Mouse (Mus musculus): ENCODE measurements around the gene Fam161b.

The Fam161b gene

DNA sequence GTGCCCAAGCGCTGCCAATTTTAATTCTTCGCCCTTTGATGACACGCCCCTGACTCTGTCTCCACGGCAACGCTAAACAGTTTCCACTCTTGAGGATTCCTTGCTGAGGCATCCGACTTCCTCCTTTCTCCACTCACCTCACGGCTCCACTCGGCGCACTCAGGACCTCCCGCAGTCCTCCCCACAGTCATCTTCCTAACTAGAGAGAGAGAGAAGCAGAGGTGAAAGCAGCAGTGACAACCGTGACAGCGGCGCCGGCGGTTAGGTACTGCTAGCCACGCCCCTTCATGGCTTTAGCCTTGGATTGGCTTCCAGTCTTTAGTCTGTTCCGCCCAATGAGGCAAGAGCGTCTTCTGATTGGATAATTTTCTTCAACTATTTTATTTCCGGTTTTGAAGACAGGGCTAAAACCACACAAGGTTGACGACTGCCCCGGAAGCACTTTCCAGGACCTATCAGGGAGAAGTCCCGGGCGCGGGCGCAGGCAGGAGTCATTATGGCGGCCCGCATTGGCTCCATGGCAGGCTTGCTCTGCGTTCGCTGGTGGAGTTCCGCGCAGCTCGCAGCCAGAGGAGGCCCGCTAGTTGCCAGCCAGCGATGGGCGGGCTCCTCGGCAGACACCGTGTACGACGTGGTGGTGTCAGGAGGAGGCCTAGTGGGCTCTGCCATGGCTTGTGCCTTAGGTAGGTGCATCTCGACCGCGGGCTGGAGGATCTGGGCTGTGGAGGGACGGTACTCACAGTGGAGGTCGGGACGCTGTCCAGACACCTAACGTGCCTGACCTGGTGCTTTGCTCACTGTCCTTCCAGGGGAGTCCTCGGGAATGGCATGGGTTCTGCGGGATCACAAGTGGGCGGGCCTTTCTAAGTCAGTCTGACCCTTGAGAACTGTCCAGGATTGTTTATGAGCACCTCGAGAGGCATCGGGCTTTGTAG, at the start of gene Fam161b, which contains the start of gene Coq6:
Gene Fam161b (minus strand): TSS at position 279 of the 935 bp plus-strand sequence.
Gene Coq6 (plus strand): TSS at position 103 of the 935 bp plus-strand sequence.
- DNase-seq (ENCODE audit: low read depth, low spot score): peak; percentile 98

DNA sequence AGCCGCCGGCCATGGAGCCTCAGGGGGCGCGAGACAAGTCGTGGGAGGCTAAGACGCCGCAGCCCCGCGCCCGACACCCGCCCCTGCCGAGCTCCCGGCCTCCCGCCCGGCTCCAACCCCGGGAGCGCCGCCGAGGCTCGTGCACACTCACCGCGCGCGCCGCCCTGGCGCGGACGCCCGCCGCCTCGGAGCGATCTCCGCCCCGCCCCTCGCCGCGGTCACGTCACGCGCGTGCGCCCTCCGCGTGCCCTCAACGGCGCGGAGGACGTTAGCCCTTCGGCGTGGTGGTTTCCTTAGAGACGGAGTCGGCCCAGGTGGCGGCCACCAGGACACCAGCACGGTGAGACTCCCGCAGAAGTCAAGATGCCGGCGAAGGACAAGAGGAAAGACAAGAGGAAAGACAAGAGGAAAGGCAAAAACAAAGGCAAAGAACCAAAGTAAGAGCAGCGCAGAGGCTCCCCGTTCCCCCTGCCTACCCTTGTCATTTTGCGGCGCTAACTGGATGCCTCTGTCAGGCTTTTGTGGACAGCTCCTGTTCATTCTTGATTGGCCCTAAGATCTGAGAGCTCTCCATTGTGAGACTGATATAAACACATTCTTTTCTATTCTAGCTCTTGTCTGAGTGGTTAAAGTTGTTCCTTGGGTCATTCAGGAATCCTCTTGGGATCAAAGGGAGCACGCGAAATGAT, 47.3 kb upstream of the Fam161b start, which contains the start of the genes Entpd5 and Bbof1:
Gene Entpd5 (minus strand): TSS at position 211 of the 689 bp plus-strand sequence.
Gene Bbof1 (plus strand): TSS at position 253 of the 689 bp plus-strand sequence.
- DNase-seq (ENCODE audit: low read depth, low spot score): peak; percentile 78

DNA sequence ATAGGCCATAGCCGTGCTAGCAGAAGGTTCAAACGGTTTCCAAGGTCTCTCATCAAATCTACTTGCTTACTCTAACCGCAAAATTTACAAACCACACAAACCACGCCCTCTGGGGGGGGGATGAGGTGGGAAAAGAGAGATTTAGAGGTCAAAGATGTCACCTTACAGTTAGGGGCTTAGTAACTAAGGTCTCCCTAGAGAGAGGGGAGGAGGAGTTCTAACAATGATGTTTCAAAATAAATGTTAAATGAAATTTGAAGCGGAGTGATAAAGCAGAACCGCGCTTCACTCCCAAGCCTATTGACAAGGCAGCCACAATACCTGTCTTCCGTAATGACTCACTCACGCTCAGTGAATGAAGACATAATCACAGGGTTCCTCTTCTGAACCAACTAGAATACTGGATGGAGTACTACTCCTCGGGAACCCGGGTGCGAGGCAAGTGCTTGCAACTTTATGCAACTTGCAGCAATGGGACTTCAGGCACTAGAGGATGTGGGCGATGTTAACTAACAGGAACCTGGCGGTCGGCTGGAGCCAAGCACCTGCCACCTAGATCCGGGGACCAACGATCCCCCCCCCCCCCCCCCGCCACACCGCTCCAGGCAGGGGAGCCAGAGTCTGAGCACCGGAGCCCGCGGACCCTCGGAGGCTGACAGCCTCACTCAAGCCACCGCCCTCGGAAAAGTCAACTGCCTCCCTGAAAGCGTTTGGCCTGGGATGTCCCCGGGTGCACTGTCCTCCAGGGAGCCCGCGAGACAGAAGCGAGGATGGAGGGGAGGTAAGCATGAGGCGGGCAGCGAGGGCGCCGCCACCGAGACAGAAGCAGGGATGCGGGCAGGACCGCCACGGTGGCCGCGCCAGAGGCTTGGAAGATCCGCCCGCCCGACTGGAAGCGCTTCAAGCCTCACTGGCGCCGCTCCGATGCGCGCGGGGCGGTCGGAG, 46.5 kb upstream of the Fam161b start:
- no peak for DNase-seq (ENCODE audit: low read depth, low spot score)

DNA sequence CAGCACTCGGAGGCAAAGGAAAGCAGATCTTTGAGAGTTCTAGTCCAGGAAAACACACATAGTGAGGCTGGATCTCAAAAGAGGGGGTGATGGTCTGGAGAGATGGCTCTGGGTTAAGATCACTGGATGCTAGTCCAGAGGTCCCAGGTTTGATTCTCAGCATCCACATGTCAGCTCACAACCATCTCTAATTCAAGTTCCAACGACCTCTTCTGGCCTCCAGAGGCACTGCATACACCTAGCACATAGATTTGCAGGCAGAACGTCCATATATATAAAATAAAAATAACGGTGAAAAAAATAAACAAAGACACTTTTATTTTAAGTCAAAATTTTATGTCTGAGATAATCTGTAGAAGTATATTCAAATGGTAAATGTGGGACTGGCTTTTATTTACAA, 45.6 kb upstream of the Fam161b start:
- DNase-seq (ENCODE audit: low read depth, low spot score): no peak

DNA sequence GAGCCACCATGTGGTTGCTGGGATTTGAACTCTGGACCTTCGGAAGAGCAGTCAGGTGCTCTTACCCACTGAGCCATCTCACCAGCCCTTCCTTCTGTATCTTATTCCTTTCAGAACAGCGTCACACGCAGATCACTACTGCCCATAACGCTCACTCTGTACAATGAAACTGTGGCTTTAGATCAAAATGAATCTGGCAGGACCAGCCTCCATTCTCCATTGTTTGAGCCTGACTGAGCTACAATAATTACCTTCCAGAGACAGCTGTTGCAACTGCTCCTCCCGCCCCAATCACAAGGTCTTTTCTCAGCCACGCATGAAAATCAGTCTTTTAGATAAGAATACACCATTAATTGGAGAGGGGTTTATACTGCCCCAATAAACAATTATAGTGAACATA, 42.9 kb upstream of the Fam161b start:
- no peak for DNase-seq (ENCODE audit: low read depth, low spot score)

DNA sequence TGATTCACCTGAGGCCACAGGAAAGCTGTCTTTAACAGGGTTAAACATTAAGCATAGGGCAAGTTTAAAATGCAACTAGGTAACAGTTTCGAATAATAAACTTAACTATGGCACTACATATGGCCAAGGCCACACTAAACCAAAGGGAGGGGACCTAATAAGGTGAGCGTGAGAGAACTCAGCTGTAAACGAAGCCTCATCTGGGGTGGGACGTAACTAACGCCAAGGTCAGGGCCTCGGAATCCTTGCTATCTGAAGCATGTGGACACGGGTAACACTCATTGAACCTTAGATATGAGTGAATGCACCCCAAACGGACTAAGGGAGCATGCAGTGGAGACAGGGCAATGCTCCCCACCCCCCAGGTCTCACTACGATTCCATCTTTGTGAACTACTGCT, 41.3 kb upstream of the Fam161b start:
- DNase-seq (ENCODE audit: low read depth, low spot score): no peak

DNA sequence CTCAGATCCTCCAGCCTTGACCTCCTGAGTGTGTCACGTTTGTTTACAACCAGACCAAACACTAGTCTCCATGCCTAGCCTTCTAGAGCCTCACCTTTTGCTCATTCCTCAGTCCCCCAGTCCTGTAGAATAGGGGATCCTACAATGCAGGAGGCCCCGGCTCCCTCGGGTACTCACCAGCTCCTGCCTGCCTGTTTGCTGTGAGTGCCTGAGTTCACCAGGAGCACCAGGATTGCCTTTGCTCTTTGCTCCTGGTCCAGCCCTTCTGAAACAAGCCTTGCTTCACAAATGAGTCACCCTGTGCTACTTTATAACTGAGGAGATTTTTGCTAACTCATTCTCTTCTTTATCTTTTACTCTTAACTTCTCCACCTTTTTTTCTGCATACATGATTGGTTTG, 39.0 kb upstream of the Fam161b start:
- DNase-seq (ENCODE audit: low read depth, low spot score): no peak

DNA sequence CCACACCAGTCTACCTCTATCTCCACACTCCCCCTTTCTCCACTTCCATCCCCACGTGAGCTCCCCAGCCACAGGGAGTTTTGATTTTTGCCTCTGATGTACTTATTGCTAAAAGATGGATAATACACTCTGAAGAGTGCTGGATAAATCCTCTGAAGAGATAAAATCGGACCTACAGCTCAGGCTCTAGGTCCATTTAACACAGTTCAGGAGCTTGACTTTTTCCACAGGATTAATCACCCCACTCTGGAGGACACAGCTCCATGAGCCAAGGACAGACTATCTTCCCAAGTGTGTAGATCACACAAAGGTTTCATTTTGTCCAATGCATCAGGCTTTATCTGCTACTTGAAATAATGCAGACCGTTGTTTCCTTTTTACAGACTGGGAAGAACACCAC, 38.4 kb upstream of the Fam161b start:
- no peak for DNase-seq (ENCODE audit: low read depth, low spot score)

DNA sequence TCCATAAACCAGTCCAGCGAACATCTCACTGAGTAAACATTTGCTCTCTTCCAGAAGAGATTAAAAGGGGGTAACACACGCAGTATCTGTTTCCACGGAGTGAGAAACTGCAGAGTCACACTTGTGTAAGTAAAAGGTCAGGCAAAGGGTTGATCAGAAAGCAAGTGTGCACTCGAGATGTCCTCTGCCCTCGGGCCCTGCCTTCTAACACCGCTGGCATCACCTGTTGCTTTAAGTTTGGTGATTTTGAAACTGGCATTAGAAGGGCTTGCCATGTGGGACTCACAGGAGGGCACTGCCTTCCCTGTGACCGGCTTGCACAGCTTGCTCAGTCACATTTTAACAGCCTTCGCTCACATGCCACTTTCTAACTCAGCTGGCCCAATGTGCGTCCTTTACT, 38.0 kb upstream of the Fam161b start:
- no peak for DNase-seq (ENCODE audit: low read depth, low spot score)

DNA sequence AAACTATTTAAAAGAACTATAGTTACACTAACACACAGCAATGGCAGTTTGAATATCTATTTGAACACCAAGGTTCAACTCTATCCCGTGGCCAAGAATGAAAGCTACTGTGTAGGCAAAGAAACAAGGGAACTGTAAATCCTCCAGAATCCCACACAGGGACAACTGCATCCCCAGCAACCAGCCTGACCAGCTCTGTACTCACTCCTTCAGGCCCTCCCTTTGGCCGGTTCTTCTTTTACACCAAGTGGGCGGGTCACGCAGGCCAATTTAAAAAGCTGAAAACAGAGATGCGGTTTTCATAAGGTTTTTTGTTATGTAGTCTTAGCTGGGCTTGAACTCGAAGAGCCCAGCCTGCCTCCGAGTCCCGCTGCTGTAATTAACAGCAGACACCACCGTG, 37.5 kb upstream of the Fam161b start:
- no peak for DNase-seq (ENCODE audit: low read depth, low spot score)

DNA sequence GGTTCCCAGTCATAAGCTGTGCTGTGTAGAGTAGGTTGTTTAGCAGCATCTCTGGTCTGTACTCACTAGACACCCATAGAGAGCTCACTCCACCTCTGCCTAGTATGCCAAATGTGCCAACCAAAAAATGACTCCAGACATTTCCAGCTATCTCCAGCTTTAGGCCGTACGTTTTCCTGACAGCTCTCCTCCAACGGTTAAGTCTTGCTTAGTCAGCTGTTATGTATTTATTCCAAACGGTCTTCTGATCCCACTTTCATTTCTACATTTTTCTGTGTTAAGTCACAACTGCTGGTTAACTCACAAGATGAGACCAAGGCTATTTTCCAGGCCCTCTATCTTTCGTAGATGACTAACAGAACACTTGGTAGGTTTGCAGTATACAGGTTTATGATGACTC, 37.0 kb upstream of the Fam161b start:
- no peak for DNase-seq (ENCODE audit: low read depth, low spot score)

DNA sequence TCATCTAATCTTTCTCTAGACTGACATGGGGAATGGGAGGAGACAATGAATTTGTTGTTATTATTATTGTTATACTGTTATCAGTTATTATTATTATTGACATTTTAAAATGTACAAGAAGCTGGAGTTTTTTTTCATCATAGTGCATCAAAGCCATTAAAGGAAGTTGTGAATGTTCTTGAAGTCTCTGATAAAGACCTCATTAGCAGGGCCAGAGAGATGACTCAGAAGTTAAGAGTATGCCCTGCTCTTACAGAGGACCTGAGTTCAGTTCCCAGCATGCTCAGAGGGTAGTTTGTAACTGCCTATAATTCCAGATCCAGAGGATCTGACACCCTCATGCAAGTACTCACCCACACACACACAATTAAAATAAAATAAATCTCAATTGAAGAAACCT, 36.1 kb upstream of the Fam161b start:
- no peak for DNase-seq (ENCODE audit: low read depth, low spot score)

DNA sequence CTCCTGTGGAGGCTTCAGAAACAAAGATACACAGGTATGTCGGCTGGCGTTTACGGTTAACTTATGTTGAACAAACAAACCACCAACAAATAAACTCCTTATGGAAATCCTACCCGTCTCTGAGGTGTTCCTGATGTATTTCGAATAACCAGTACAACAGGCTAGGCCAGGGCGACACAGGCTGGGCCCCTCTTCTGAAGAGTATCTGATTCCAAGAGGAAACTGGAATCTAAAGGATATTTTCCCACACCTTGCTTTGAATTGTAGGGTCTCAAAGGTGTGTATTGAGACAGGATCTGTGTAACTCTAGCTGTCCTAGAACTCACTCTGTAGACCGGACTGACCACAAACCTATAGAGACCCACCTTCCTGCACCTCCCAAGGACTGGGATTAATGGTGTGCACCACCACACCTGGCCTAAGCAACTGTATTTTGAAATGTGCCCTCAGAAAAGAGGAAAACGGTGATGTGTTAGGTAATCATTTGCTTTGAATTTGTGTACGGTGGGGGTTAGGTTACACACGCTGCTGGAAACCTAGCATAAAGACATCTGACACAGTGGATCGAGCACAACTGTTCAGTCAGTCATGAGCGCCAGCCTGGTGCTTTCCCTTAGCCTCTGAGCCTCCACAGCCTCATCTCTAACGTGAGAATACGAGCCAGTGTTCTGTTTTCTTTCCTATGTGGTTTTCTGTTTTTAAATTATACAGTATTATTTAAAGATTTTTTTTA, 35.5 kb upstream of the Fam161b start:
- DNase-seq (ENCODE audit: low read depth, low spot score): no peak

DNA sequence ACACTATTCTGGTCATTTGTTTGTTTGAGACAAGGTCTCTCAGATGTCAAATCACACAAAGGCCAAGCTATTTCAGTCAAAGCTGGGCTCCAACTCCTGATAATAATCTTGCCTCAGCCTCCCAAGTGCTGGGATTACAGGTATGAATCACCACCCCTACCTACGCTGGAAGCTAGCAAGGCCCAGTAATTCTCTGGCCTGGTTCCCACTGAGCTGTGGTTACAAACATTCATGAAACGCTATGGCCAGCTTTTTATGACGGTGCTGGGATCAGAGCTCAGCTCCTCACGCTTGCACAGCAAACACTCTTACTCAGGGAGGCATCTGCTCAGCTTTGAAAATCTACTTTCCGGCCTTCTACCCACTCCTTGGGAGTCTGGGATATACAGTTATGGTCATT, 32.2 kb upstream of the Fam161b start:
- DNase-seq (ENCODE audit: low read depth, low spot score): no peak

DNA sequence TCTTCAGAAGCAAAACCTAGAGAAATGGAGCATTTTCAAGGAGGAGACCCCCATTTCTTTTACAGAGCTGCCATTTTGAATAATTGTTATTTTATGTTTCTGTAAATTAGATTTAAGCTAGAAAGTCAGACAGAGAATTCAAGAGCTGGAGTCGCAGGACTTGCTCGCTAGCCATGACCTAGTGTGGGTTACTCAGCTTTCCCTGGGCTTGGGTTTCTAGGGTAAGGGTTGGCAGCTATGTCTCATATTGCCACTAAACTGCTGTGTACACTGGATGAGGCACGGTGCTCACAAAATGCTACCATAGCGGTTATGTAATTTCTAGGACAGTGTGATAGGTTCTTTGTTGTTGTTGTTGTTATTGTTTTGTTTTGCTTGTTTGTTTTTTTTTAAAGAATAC, 31.0 kb upstream of the Fam161b start:
- no peak for DNase-seq (ENCODE audit: low read depth, low spot score)

DNA sequence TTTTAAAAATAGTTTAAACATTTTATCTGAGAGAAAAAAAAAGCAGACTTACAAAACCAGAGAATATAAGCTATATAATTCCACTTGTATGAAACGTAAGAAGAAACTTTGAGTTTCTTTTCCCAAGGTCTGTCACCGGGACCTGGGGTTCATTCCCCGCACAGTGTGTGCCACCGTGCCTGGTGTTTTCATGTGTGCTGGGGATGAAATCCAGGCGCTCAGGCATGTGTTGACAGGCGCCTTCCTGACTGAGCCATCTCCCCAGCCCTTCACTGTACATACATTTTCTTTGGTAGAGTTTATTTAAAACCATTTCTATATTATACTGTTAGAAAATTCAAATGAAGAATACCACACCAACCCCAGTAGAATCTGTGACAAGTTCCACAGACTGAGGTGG, 28.7 kb upstream of the Fam161b start:
- DNase-seq (ENCODE audit: low read depth, low spot score): no peak

DNA sequence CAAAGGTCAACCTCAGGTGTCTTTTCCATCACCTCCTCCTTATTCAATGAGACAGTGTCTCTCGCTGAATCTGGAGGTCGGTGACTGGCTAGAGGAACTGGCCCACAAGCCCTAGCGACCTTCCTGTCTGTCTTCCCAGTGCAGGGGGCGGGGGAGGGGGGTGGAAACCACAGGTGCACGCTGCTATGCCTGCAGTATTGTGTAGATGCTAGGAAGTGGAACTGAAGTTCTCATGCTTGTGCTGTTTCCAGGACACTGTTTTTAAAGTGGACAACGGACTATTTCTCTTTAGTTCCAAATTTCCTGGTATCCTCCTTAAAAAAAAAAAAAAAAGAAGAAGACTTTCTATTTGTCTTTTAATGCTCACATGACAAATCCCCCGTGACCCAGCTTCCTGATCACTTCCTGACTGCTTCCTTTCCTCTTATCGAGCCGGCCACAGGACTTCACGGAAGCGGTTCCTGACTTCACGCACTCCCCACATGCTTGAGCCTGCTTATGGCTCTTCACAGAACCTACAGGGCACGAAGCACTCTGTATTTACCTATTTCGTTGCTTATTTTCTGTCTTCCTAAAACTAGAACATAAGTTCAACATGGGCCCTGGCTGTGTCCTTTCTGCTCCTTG, 27.3 kb upstream of the Fam161b start:
- no peak for DNase-seq (ENCODE audit: low read depth, low spot score)

DNA sequence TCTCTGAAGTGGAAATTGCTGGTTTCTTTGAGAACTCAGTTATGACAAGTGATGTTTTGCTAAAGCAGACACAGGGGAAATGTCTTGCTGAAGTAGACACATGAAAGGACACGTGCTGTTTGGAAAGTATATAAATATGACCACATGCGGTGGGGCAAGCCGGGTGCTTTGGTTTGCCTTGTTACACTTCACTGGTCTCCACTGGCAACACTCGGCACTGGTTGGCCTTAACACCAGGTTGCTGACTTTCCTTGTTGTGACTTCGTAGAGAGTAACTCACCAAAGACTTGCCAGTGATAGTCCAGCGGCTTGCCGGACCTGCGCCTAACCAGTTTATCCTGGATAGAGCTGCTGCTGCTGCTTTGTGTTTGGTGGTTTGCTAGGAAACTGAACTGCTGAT, 26.5 kb upstream of the Fam161b start:
- no peak for DNase-seq (ENCODE audit: low read depth, low spot score)

DNA sequence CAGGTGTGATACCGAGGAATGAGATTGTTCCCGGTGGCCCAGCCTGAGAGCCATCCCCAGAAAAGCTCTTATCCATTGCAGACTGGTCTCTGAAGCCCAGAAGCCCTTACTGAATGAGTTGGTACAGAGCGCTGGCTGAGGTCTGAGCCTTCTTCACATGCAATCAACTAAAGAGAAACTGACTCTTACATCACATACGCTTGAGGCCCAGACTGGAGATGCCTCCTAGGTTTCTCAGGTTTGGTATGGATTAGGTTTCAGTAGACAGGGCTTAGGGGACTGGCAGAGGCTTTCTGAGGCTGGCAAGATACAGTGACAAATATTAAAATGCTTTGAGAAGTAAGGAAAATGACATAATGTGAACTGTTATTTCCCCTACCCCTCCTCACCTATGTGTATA, 23.8 kb upstream of the Fam161b start:
- no peak for DNase-seq (ENCODE audit: low read depth, low spot score)

DNA sequence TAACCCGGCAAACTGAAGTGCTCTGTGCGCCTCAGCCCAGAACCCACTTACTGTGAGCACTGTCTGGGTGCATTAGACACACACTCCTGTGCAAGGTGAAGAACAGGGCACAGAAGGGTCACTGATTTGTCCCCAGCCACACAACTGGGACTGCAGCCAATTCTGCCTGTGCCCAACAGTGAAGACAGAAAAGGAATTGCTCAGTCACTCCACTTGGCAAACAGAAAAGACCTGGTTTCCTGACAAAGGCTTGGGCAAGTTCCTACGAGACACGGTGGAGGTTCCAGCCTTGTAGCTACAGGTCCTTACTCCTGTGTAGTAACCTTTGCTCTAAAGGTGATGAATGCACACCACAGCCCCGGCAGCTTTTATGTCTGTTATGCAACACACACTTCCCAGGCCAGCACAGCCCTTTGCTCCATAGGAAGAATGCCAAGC, 23.0 kb upstream of the Fam161b start:
- DNase-seq (ENCODE audit: low read depth, low spot score): no peak
